8 mouse cellular contexts compared by ENCODE assay signal in the genomic region with DNA sequence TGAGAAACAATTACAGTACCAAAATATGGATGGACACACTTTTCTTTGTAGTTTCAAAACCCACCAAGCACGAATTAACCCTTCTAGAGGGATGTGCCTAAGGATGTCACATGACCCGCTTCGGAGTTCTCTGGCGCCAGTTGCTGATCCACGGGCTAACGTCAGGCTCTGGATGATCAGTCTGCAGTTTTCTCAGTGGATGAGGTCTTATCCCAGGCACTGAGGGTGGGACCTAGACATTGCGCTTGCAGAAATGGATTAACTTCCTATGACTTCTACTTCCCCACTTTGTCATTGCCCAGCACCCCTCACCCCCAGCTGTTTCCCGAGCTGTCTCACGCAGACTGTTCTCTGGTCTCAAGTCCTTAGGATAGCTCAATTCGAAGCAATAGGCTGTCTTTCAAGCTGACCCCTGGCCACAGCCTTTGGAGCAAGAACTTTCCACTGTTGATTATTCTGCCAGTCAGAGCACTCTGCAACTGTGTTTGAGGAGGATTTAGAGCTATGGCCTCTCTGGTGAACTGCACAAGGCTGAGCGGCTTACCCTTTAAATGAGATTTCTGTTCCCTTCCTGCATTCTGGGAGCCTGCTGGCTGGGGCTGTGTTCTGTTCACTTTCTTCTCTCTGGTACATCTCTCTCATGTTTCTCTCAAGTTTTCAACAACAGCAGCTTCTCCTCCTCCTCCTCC. TPM values are rescaled to one million over a fixed set of nuclear protein-coding genes. Genes with fewer than 3 reads are reported as not detected.
DNase-seq lines count a peak whose midpoint lies in the region; ATAC-seq lines count a peak whose summit lies in the region.
"Had no signal": no experiment of that assay in that cellular context is flagged by ENCODE, and none has a peak within 500 bp of the region (broad histone marks: within the 10 kb centered on the region; RNA-seq: fewer than 3 reads in every experiment).

No protein-coding gene starts in this region.

- no peaks in the 10 kb centered on the region for H3K36me3 ChIP-seq in neural tube, embryonic 11.5 days (ENCODE audit: control insufficient read depth, insufficient read depth, low read length)
- peaks cover 10% of the 10 kb centered on the region for H3K36me3 ChIP-seq in hindbrain, embryonic 15.5 days
- peaks cover 12% of the 10 kb centered on the region for H3K36me3 ChIP-seq in midbrain, embryonic 10.5 days

- no peaks in the 10 kb centered on the region for H3K9me3 ChIP-seq in neural tube, embryonic 11.5 days (ENCODE audit: control insufficient read depth, low read length)
- H3K9me3 ChIP-seq in hindbrain, embryonic 15.5 days, result no peaks in the 10 kb centered on the region
- H3K9me3 ChIP-seq in midbrain, embryonic 10.5 days (replicated peaks), result no peaks in the 10 kb centered on the region

- peak; percentile 47 for DNase-seq in neural tube, embryonic 11.5 days (ENCODE audit: low spot score)
- no peak for DNase-seq in neural tube, embryonic 10.5 days (ENCODE audit: extremely low spot score, low spot score)
- DNase-seq in embryo, embryonic 10.5 days (ENCODE audit: low spot score), result peak; percentile 75
- DNase-seq in midbrain, embryonic 10.5 days (ENCODE audit: low spot score), result peak; percentile 72
- DNase-seq in cerebellum, adult 11-12 months, result no peak

- no peaks in the 10 kb centered on the region for H3K4me1 ChIP-seq in neural tube, embryonic 11.5 days (ENCODE audit: control insufficient read depth, insufficient read depth, low read length)
- peaks cover 9% of the 10 kb centered on the region; the same call in 1 of the 2 replicates for H3K4me1 ChIP-seq in hindbrain, embryonic 15.5 days (replicated peaks)
- H3K4me1 ChIP-seq in midbrain, embryonic 10.5 days, result peaks cover 14% of the 10 kb centered on the region

- no peaks in the 10 kb centered on the region for H3K27me3 ChIP-seq in neural tube, embryonic 11.5 days (ENCODE audit: control insufficient read depth, insufficient read depth, low read length)
- H3K27me3 ChIP-seq in hindbrain, embryonic 15.5 days, result no peaks in the 10 kb centered on the region
- H3K27me3 ChIP-seq in midbrain, embryonic 10.5 days (ENCODE audit: low read depth, poor library complexity, severe bottlenecking), result no peaks in the 10 kb centered on the region

- H3K27ac ChIP-seq in neural tube, embryonic 11.5 days (ENCODE audit: low read depth, low read length), result no peak overlapping the region
- no peak overlapping the region for H3K27ac ChIP-seq in hindbrain, embryonic 15.5 days (replicated peaks)
- peak overlapping the region; percentile 68 for H3K27ac ChIP-seq in midbrain, embryonic 10.5 days (replicated peaks)

- peak overlapping the region; percentile 45 for H3K4me2 ChIP-seq in neural tube, embryonic 11.5 days (ENCODE audit: low read depth)
- peak overlapping the region; percentile 52 for H3K4me2 ChIP-seq in hindbrain, embryonic 15.5 days

- H3K4me3 ChIP-seq in neural tube, embryonic 11.5 days (ENCODE audit: low read depth, low read length), result peak overlapping the region; percentile 18; the same call in 1 of the 2 replicates
- peak overlapping the region; percentile 18 for H3K4me3 ChIP-seq in hindbrain, embryonic 15.5 days
- peak overlapping the region; percentile 51 for H3K4me3 ChIP-seq in midbrain, embryonic 10.5 days

- peak; percentile 82 for ATAC-seq in neural tube, embryonic 11.5 days (ENCODE audit: insufficient read depth, low FRiP score, low TSS enrichment)
- ATAC-seq in hindbrain, embryonic 15.5 days (ENCODE audit: low FRiP score, low read depth), result peak; percentile 85
- ATAC-seq in cerebellum, adult (ENCODE audit: insufficient number of reproducible peaks, low FRiP score, low TSS enrichment), result no peak

- WGBS in neural tube, embryonic 11.5 days, result 3% methylated on average over 11 of the region's 11 CpGs
- WGBS in hindbrain, embryonic 15.5 days, result 4% methylated on average over 11 of the region's 11 CpGs
- 4% methylated on average over 11 of the region's 11 CpGs for WGBS in midbrain, embryonic 10.5 days

- H3K9ac ChIP-seq in neural tube, embryonic 11.5 days (ENCODE audit: low read length), result peak overlapping the region; percentile 41
- 0 out of 2 replicates have a peak overlapping the region, but pooled peaks have one; percentile 8 for H3K9ac ChIP-seq in hindbrain, embryonic 15.5 days

RNA-seq across cellular contexts. Expression of a gene that starts 7.6 kb away (rescaled TPM):
- not detected in 2 replicates for polyA plus RNA-seq in neural tube, embryonic 11.5 days (2014; fragmentation: Nextera tagmentation; extraction: Ambion mirVana)
- not detected in 2 replicates for polyA plus RNA-seq in hindbrain, embryonic 15.5 days (2015; fragmentation: Nextera tagmentation; extraction: Ambion mirVana)
- not detected in 2 replicates for polyA plus RNA-seq in midbrain, embryonic 10.5 days (2016; fragmentation: Nextera tagmentation; extraction: Ambion mirVana)
- polyA plus RNA-seq: large intestine, adult 2 months had no signal

RNA-seq across cellular contexts. Expression of a gene that starts 26.7 kb away (rescaled TPM):
- not detected in 2 replicates for polyA plus RNA-seq in neural tube, embryonic 11.5 days (2014; fragmentation: Nextera tagmentation; extraction: Ambion mirVana)
- 0.09 TPM in 1 of 2 replicates, not detected in the other for polyA plus RNA-seq in hindbrain, embryonic 15.5 days (2015; fragmentation: Nextera tagmentation; extraction: Ambion mirVana)
- not detected in 2 replicates for polyA plus RNA-seq in midbrain, embryonic 10.5 days (2016; fragmentation: Nextera tagmentation; extraction: Ambion mirVana)

Comparison
In these comparisons a context has a peak if more than half of its experiments do, and no peak if none do; other contexts are left out.
1. DNase-seq: peak in neural tube, embryonic 11.5 days (single experiment), embryo, embryonic 10.5 days (single experiment) and midbrain, embryonic 10.5 days (single experiment); none in neural tube, embryonic 10.5 days (single experiment) and cerebellum, adult 11-12 months (single experiment).
2. Peak in every context shown above with its lines, with median percentiles within 50 percentile points of each other: H3K4me3 ChIP-seq.